Mouse (Mus musculus): ENCODE measurements at regions not wholly inside any gene's neighbourhood (a gene's known extent, or its start where the extent isn't known, plus 50 kb on each side); places are given as distances from the start of the nearest gene placed in this dataset.

DNA sequence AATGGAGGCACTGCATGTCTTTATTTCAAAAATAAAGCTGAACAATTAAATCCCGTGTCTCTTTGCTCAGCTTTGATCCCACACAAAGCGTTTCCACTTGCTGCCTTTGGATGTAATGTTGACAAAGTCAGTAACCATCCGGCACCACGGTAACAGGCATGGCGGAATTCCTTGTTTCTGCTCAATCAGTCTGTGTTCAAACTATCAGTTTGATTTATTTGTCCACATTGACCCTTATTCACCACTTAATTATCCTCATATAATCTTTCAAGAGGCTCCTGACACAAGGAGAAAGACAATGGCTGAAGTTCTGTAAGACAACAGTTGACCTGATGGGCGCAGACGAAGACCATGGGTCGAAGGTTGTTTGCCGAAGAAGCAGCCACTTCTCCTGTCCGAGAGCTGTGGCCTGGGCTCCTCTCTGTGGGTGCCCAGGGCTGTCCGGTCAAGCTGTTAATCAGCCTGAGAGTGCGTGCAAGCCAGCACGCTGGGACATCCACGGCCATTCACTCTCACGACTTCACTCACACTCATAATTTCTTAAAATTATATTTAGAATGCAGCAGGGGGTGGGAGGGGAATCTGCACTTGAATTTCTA is 106.1 kb upstream of the Ifngr1 start:
- no peak for DNase-seq (ENCODE audit: low spot score, missing footprints)
- 44% methylated on average over 15 of the region's 15 CpGs for WGBS

GRCm38 (mm10) chr10:19490500-19490899 is 101.2 kb upstream of the Ifngr1 start:
- H3K4me3 ChIP-seq (ENCODE audit: low read depth, low read length), result no peak overlapping the region
- H3K9ac ChIP-seq (ENCODE audit: low read length), result no peak overlapping the region
- WGBS, result 50% methylated on average over 8 of the region's 8 CpGs
- H3K27me3 ChIP-seq (ENCODE audit: control insufficient read depth, insufficient read depth, low read length), result peaks cover 3% of the 10 kb centered on the region; the same call in 1 of the 2 replicates
- H3K4me2 ChIP-seq, result no peak overlapping the region
- DNase-seq (ENCODE audit: low spot score, missing footprints) (no peak), ATAC-seq (ENCODE audit: low FRiP score) (no peak)
- no peak overlapping the region for H3K27ac ChIP-seq (ENCODE audit: low read depth, low read length)
- H3K36me3 ChIP-seq (ENCODE audit: control insufficient read depth, insufficient read depth, low read length), result no peaks in the 10 kb centered on the region
- no peaks in the 10 kb centered on the region for H3K9me3 ChIP-seq (ENCODE audit: control insufficient read depth, low read length)
- no peaks in the 10 kb centered on the region for H3K4me1 ChIP-seq (ENCODE audit: control insufficient read depth, insufficient read depth, low read length)

More for the DNA sequence above, 106.1 kb upstream of the Ifngr1 start:
- Histone ChIP-seq H3K4me1 (ENCODE audit: control insufficient read depth, insufficient read depth, low read length) (peaks cover 8% of the 10 kb centered on the region), H3K9me3 (ENCODE audit: control insufficient read depth, low read length) (no peaks in the 10 kb centered on the region), H3K4me3 (ENCODE audit: low read depth, low read length) (no peak overlapping the region), H3K36me3 (ENCODE audit: control insufficient read depth, insufficient read depth, low read length) (no peaks in the 10 kb centered on the region), H3K27ac (ENCODE audit: low read depth, low read length) (no peak overlapping the region), H3K9ac (ENCODE audit: low read length) (no peak overlapping the region), H3K4me2 (0 out of 2 replicates have a peak overlapping the region, but pooled peaks have one; percentile 9), H3K27me3 (ENCODE audit: control insufficient read depth, insufficient read depth, low read length) (peaks cover 3% of the 10 kb centered on the region; the same call in 1 of the 2 replicates)
- ATAC-seq (ENCODE audit: low FRiP score), result no peak

DNA sequence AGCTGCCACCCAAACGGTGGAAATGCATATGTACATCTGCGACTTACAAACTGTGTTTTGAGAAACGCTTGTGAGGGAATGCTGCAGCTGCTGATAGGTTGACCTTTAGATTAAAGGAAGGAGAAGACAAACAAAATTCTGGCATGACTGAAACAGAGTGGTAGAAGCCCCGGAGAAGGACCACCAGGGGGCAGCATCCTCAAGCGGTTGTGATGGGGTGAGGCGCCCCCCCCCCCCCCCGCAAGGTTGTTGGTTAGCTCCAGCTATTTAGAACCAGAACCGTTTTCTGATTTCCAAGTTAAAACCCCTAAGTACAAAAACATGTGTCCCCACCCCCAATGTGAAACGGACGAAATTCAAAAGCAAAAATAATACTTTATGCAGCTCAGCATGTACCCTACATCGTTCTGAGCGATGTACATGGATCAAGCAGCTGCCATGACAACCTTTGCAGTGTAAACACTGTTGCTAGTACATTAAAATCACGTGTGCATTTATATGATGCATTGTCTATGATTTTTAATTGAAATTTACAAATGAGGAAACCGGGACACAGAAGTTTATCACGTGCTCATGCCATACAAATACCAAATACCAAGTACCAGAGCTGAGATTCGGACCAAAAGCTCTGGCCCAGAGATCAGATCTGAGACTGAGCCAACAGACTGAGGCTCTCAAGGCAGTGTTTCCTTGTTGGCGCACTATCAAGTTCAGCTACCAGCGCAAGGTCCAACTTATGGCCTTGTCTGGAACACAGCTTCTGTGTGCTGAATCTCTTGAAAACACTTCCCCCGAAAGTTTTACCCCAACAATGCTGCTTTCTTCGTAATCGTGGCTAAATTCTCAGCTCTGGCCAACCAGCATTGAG is 100.0 kb upstream of the Ifngr1 start:
- no peak overlapping the region for H3K4me3 ChIP-seq (ENCODE audit: low read depth, low read length)
- H3K27me3 ChIP-seq (ENCODE audit: control insufficient read depth, insufficient read depth, low read length), result peaks cover 3% of the 10 kb centered on the region; the same call in 1 of the 2 replicates
- no peaks in the 10 kb centered on the region for H3K9me3 ChIP-seq (ENCODE audit: control insufficient read depth, low read length)
- ATAC-seq (ENCODE audit: low FRiP score), result no peak
- no peaks in the 10 kb centered on the region for H3K36me3 ChIP-seq (ENCODE audit: control insufficient read depth, insufficient read depth, low read length)
- WGBS, result 70% methylated on average over 19 of the region's 21 CpGs
- no peak overlapping the region for H3K4me2 ChIP-seq
- peak; percentile 89 for DNase-seq (ENCODE audit: low spot score, missing footprints)
- no peak overlapping the region for H3K27ac ChIP-seq (ENCODE audit: low read depth, low read length)
- no peak overlapping the region for H3K9ac ChIP-seq (ENCODE audit: low read length)
- no peaks in the 10 kb centered on the region for H3K4me1 ChIP-seq (ENCODE audit: control insufficient read depth, insufficient read depth, low read length)

- no peak for DNase-seq (ENCODE audit: low spot score, missing footprints)
- no peak overlapping the region for H3K4me3 ChIP-seq (ENCODE audit: low read depth, low read length)
- no peaks in the 10 kb centered on the region for H3K27me3 ChIP-seq (ENCODE audit: control insufficient read depth, insufficient read depth, low read length)
- no peaks in the 10 kb centered on the region for H3K4me1 ChIP-seq (ENCODE audit: control insufficient read depth, insufficient read depth, low read length)
- ATAC-seq (ENCODE audit: low FRiP score), result no peak
- WGBS, result 29% methylated on average over 9 of the region's 9 CpGs
- H3K4me2 ChIP-seq, result no peak overlapping the region
- no peaks in the 10 kb centered on the region for H3K36me3 ChIP-seq (ENCODE audit: control insufficient read depth, insufficient read depth, low read length)
- no peak overlapping the region for H3K27ac ChIP-seq (ENCODE audit: low read depth, low read length)
- H3K9me3 ChIP-seq (ENCODE audit: control insufficient read depth, low read length), result no peaks in the 10 kb centered on the region
- no peak overlapping the region for H3K9ac ChIP-seq (ENCODE audit: low read length)
Observed at GRCm38 (mm10) chr10:19494461-19495105, 97.2 kb upstream of the Ifngr1 start.

GRCm38 (mm10) chr10:19498112-19498511 is 93.6 kb upstream of the Ifngr1 start:
- no peak for ATAC-seq (ENCODE audit: low FRiP score)
- WGBS, result 83% methylated on average over 4 of the region's 4 CpGs
- no peak overlapping the region for H3K27ac ChIP-seq (ENCODE audit: low read depth, low read length)
- no peaks in the 10 kb centered on the region for H3K4me1 ChIP-seq (ENCODE audit: control insufficient read depth, insufficient read depth, low read length)
- H3K9ac ChIP-seq (ENCODE audit: low read length), result no peak overlapping the region
- H3K36me3 ChIP-seq (ENCODE audit: control insufficient read depth, insufficient read depth, low read length), result no peaks in the 10 kb centered on the region
- no peaks in the 10 kb centered on the region for H3K27me3 ChIP-seq (ENCODE audit: control insufficient read depth, insufficient read depth, low read length)
- H3K9me3 ChIP-seq (ENCODE audit: control insufficient read depth, low read length), result no peaks in the 10 kb centered on the region
- no peak overlapping the region for H3K4me3 ChIP-seq (ENCODE audit: low read depth, low read length)
- DNase-seq (ENCODE audit: low spot score, missing footprints), result no peak
- no peak overlapping the region for H3K4me2 ChIP-seq

GRCm38 (mm10) chr10:19502874-19503273 is 88.9 kb upstream of the Ifngr1 start:
- no peak overlapping the region for H3K4me3 ChIP-seq (ENCODE audit: low read depth, low read length)

DNA sequence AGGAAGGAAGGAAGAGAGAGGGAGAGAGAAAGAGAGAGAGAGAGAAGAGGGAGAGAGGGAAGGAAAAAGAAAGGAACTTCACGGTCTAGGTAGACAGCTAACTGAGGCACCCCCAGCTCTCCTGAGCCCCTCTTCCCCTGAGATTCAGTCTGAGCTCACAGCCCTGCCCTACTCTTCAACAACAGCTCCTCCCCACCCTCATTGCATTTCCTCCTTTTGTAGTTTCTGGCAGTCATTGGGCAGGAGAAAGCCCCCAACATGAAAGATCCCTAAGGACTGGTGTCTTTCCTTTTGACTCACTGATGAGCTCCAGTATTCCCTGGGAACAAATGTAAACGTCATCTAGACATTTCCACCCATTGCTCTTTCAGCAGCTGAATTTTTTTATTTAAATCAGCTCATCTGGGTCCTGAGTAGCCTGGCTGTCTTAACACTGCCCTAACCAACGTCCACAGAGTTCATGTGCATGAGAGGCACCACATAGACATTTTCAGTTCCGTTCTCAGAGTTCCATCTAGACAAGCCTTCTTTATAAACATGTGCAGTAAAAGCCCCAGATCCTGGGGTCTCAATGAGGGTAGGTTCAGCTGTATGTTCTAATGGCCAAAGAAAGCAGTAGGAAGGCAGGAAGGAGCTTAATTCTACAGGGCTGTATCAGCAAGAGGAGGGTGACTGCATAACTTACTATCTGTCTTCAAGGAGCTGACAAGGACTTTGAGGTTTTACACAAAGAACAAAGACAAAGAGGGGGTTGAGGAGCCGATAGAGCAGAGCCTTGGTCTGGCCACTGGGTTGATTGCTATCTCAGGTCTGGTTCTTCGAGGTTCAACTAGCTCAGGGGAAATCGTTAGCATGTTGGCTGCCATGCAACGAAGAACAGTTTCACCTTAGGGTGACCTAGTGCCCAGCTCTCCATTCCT is 87.6 kb upstream of the Ifngr1 start:
- H3K4me2 ChIP-seq, result no peak overlapping the region
- H3K9ac ChIP-seq (ENCODE audit: low read length), result no peak overlapping the region
- DNase-seq (ENCODE audit: low spot score, missing footprints) (peak; percentile 14), ATAC-seq (ENCODE audit: low FRiP score) (no peak)
- H3K27me3 ChIP-seq (ENCODE audit: control insufficient read depth, insufficient read depth, low read length), result no peaks in the 10 kb centered on the region
- H3K9me3 ChIP-seq (ENCODE audit: control insufficient read depth, low read length), result no peaks in the 10 kb centered on the region
- H3K4me3 ChIP-seq (ENCODE audit: low read depth, low read length), result no peak overlapping the region
- H3K27ac ChIP-seq (ENCODE audit: low read depth, low read length), result no peak overlapping the region
- WGBS, result 69% methylated on average over 8 of the region's 8 CpGs
- no peaks in the 10 kb centered on the region for H3K4me1 ChIP-seq (ENCODE audit: control insufficient read depth, insufficient read depth, low read length)
- H3K36me3 ChIP-seq (ENCODE audit: control insufficient read depth, insufficient read depth, low read length), result no peaks in the 10 kb centered on the region

More at GRCm38 (mm10) chr10:19502874-19503273, 88.9 kb upstream of the Ifngr1 start:
- Histone ChIP-seq H3K27ac (ENCODE audit: low read depth, low read length) (no peak overlapping the region), H3K36me3 (ENCODE audit: control insufficient read depth, insufficient read depth, low read length) (no peaks in the 10 kb centered on the region), H3K9ac (ENCODE audit: low read length) (no peak overlapping the region), H3K4me2 (no peak overlapping the region), H3K27me3 (ENCODE audit: control insufficient read depth, insufficient read depth, low read length) (no peaks in the 10 kb centered on the region), H3K9me3 (ENCODE audit: control insufficient read depth, low read length) (no peaks in the 10 kb centered on the region), H3K4me1 (ENCODE audit: control insufficient read depth, insufficient read depth, low read length) (no peaks in the 10 kb centered on the region)
- WGBS, result 90% methylated on average over 4 of the region's 4 CpGs
- ATAC-seq (ENCODE audit: low FRiP score), result no peak
- no peak for DNase-seq (ENCODE audit: low spot score, missing footprints)

- no peak for ATAC-seq (ENCODE audit: low FRiP score)
- WGBS, result 87% methylated on average over 1 of the region's 1 CpGs
- no peaks in the 10 kb centered on the region for H3K27me3 ChIP-seq (ENCODE audit: control insufficient read depth, insufficient read depth, low read length)
Observed at GRCm38 (mm10) chr10:19505174-19505573, 86.6 kb upstream of the Ifngr1 start.

More at GRCm38 (mm10) chr10:19505174-19505573, 86.6 kb upstream of the Ifngr1 start:
- no peaks in the 10 kb centered on the region for H3K9me3 ChIP-seq (ENCODE audit: control insufficient read depth, low read length)
- no peak overlapping the region for H3K9ac ChIP-seq (ENCODE audit: low read length)
- H3K4me3 ChIP-seq (ENCODE audit: low read depth, low read length), result no peak overlapping the region
- no peaks in the 10 kb centered on the region for H3K4me1 ChIP-seq (ENCODE audit: control insufficient read depth, insufficient read depth, low read length)
- no peak overlapping the region for H3K4me2 ChIP-seq
- peak; percentile 51 for DNase-seq (ENCODE audit: low spot score, missing footprints)
- H3K36me3 ChIP-seq (ENCODE audit: control insufficient read depth, insufficient read depth, low read length), result no peaks in the 10 kb centered on the region
- no peak overlapping the region for H3K27ac ChIP-seq (ENCODE audit: low read depth, low read length)
